Mouse (Mus musculus): ENCODE results near the gene Fcgrt. TPM values are rescaled to one million over a fixed set of nuclear protein-coding genes. Genes with fewer than 3 reads are reported as not detected.

The Fcgrt gene
- polyA plus RNA-seq, 1 experiment from 2014 or later = 143 TPM

- ATAC-seq (no peak), DNase-seq (ENCODE audit: low spot score) (no peak)
- peaks cover 12% of the 10 kb centered on the region; the same call in 1 of the 2 replicates for H3K4me1 ChIP-seq (ENCODE audit: insufficient read depth, low read depth, low read length)
- no peak overlapping the region for H3K4me2 ChIP-seq (replicated peaks; ENCODE audit: low read depth, low read length)
- WGBS = 21% methylated on average over 7 of the region's 7 CpGs
- H3K4me3 ChIP-seq (ENCODE audit: low read depth, low read length) = no peak overlapping the region
- H3K36me3 ChIP-seq (ENCODE audit: insufficient read depth, low read length) = peaks cover 21% of the 10 kb centered on the region; the same call in 1 of the 2 replicates
- no peaks in the 10 kb centered on the region for H3K27me3 ChIP-seq (replicated peaks; ENCODE audit: insufficient read depth, low read length)
- H3K27ac ChIP-seq (ENCODE audit: low read length) = no peak overlapping the region
- H3K9ac ChIP-seq (replicated peaks; ENCODE audit: low read depth) = no peak overlapping the region
- no peaks in the 10 kb centered on the region for H3K9me3 ChIP-seq (ENCODE audit: low read length)
- TF ChIP-seq CTCF (IDR thresholded peaks at IDR 0.05) = peak; percentile 40; the same call in 1 of the 2 replicates
- TF ChIP-seq EP300 (IDR thresholded peaks at IDR 0.05) = no peak
Observed at GRCm38 (mm10) chr7:45125144-45125600, 21.5 kb upstream of the Fcgrt start.

- peaks cover 26% of the 10 kb centered on the region; the same call in 1 of the 2 replicates for H3K36me3 ChIP-seq (ENCODE audit: insufficient read depth, low read length)
- H3K4me1 ChIP-seq (ENCODE audit: insufficient read depth, low read depth, low read length) = peaks cover 12% of the 10 kb centered on the region; the same call in 1 of the 2 replicates
- peak within 1 kb of the TSS; percentile 73 for H3K4me2 ChIP-seq (replicated peaks; ENCODE audit: low read depth, low read length)
- H3K9me3 ChIP-seq (ENCODE audit: low read length) = no peaks in the 10 kb centered on the region
- H3K27me3 ChIP-seq (replicated peaks; ENCODE audit: insufficient read depth, low read length) = no peaks in the 10 kb centered on the region
- 1% methylated on average over 58 of the region's 59 CpGs for WGBS
- H3K4me3 ChIP-seq (ENCODE audit: low read depth, low read length) = peak within 1 kb of the TSS; percentile 76
- H3K9ac ChIP-seq (replicated peaks; ENCODE audit: low read depth) = peak within 1 kb of the TSS; percentile 82
- no peak for TF ChIP-seq CTCF (IDR thresholded peaks at IDR 0.05)
- TF ChIP-seq EP300 (IDR thresholded peaks at IDR 0.05) = peak; percentile 66
- DNase-seq (ENCODE audit: low spot score) (peak; percentile 100), ATAC-seq (peak; percentile 82)
- peak within 1 kb of the TSS; percentile 70 for H3K27ac ChIP-seq (ENCODE audit: low read length)
Observed at GRCm38 (mm10) chr7:45124224-45125143, 20.8 kb upstream of the Fcgrt start, which contains the start of gene Rps11. Gene Rps11 (minus strand): TSS chr7:45124439.

GRCm38 (mm10) chr7:45123186-45123570, 19.5 kb upstream of the Fcgrt start:
- DNase-seq (ENCODE audit: low spot score) = peak; percentile 59
- TF ChIP-seq CTCF (IDR thresholded peaks at IDR 0.05) = no peak
- TF ChIP-seq EP300 (IDR thresholded peaks at IDR 0.05) = no peak
- peaks cover 12% of the 10 kb centered on the region; the same call in 1 of the 2 replicates for H3K4me1 ChIP-seq (ENCODE audit: insufficient read depth, low read depth, low read length)

GRCm38 (mm10) chr7:45122561-45123185, 19.0 kb upstream of the Fcgrt start:
- Histone ChIP-seq H3K36me3 (ENCODE audit: insufficient read depth, low read length) (peaks cover 26% of the 10 kb centered on the region; the same call in 1 of the 2 replicates), H3K27me3 (replicated peaks; ENCODE audit: insufficient read depth, low read length) (no peaks in the 10 kb centered on the region), H3K4me1 (ENCODE audit: insufficient read depth, low read depth, low read length) (peaks cover 9% of the 10 kb centered on the region; the same call in 1 of the 2 replicates), H3K9me3 (ENCODE audit: low read length) (no peaks in the 10 kb centered on the region), H3K9ac (replicated peaks; ENCODE audit: low read depth) (0 out of 2 replicates have a peak overlapping the region, but pooled peaks have one; percentile 82), H3K4me3 (ENCODE audit: low read depth, low read length) (no peak overlapping the region), H3K27ac (ENCODE audit: low read length) (no peak overlapping the region), H3K4me2 (replicated peaks; ENCODE audit: low read depth, low read length) (peak overlapping the region; percentile 73)
- no peak for DNase-seq (ENCODE audit: low spot score)
- no peak for ATAC-seq
- no peak for TF ChIP-seq EP300 (IDR thresholded peaks at IDR 0.05)
- WGBS = 71% methylated on average over 15 of the region's 15 CpGs

More at GRCm38 (mm10) chr7:45123186-45123570, 19.5 kb upstream of the Fcgrt start:
- Histone ChIP-seq H3K4me3 (ENCODE audit: low read depth, low read length) (peak overlapping the region; percentile 76), H3K9ac (replicated peaks; ENCODE audit: low read depth) (0 out of 2 replicates have a peak overlapping the region, but pooled peaks have one; percentile 82), H3K27ac (ENCODE audit: low read length) (no peak overlapping the region), H3K9me3 (ENCODE audit: low read length) (no peaks in the 10 kb centered on the region), H3K27me3 (replicated peaks; ENCODE audit: insufficient read depth, low read length) (no peaks in the 10 kb centered on the region), H3K36me3 (ENCODE audit: insufficient read depth, low read length) (peaks cover 26% of the 10 kb centered on the region; the same call in 1 of the 2 replicates), H3K4me2 (replicated peaks; ENCODE audit: low read depth, low read length) (peak overlapping the region; percentile 73)
- no peak for ATAC-seq
- 10% methylated on average over 12 of the region's 12 CpGs for WGBS

GRCm38 (mm10) chr7:45121966-45122365, 18.3 kb upstream of the Fcgrt start:
- no peak overlapping the region for H3K9ac ChIP-seq (replicated peaks; ENCODE audit: low read depth)
- H3K9me3 ChIP-seq (ENCODE audit: low read length) = no peaks in the 10 kb centered on the region
- no peaks in the 10 kb centered on the region for H3K27me3 ChIP-seq (replicated peaks; ENCODE audit: insufficient read depth, low read length)
- TF ChIP-seq EP300 (IDR thresholded peaks at IDR 0.05) (no peak), CTCF (IDR thresholded peaks at IDR 0.05) (no peak)
- peak overlapping the region; percentile 33 for H3K4me2 ChIP-seq (replicated peaks; ENCODE audit: low read depth, low read length)
- DNase-seq (ENCODE audit: low spot score) (no peak), ATAC-seq (no peak)
- H3K36me3 ChIP-seq (ENCODE audit: insufficient read depth, low read length) = peaks cover 25% of the 10 kb centered on the region; the same call in 1 of the 2 replicates
- H3K27ac ChIP-seq (ENCODE audit: low read length) = peak overlapping the region; percentile 52
- H3K4me1 ChIP-seq (ENCODE audit: insufficient read depth, low read depth, low read length) = peaks cover 4% of the 10 kb centered on the region; the same call in 1 of the 2 replicates
- no peak overlapping the region for H3K4me3 ChIP-seq (ENCODE audit: low read depth, low read length)

- H3K9ac ChIP-seq (replicated peaks; ENCODE audit: low read depth) = no peak overlapping the region
Observed at GRCm38 (mm10) chr7:45121404-45121803, 17.8 kb upstream of the Fcgrt start.

More at GRCm38 (mm10) chr7:45121404-45121803, 17.8 kb upstream of the Fcgrt start:
- Histone ChIP-seq H3K27me3 (replicated peaks; ENCODE audit: insufficient read depth, low read length) (no peaks in the 10 kb centered on the region), H3K4me1 (ENCODE audit: insufficient read depth, low read depth, low read length) (peaks cover 4% of the 10 kb centered on the region; the same call in 1 of the 2 replicates), H3K9me3 (ENCODE audit: low read length) (no peaks in the 10 kb centered on the region), H3K27ac (ENCODE audit: low read length) (peak overlapping the region; percentile 52), H3K36me3 (ENCODE audit: insufficient read depth, low read length) (peaks cover 19% of the 10 kb centered on the region; the same call in 1 of the 2 replicates), H3K4me3 (ENCODE audit: low read depth, low read length) (no peak overlapping the region), H3K4me2 (replicated peaks; ENCODE audit: low read depth, low read length) (peak overlapping the region; percentile 33; the same call in 1 of the 2 replicates)
- DNase-seq (ENCODE audit: low spot score) (peak; percentile 71), ATAC-seq (peak; percentile 30)
- peak; percentile 77 for TF ChIP-seq EP300 (IDR thresholded peaks at IDR 0.05)
- TF ChIP-seq CTCF (IDR thresholded peaks at IDR 0.05) = no peak
- 26% methylated on average over 8 of the region's 8 CpGs for WGBS
